Comparison of ENCODE assay signal across 24 mouse cellular contexts in the genomic region with DNA sequence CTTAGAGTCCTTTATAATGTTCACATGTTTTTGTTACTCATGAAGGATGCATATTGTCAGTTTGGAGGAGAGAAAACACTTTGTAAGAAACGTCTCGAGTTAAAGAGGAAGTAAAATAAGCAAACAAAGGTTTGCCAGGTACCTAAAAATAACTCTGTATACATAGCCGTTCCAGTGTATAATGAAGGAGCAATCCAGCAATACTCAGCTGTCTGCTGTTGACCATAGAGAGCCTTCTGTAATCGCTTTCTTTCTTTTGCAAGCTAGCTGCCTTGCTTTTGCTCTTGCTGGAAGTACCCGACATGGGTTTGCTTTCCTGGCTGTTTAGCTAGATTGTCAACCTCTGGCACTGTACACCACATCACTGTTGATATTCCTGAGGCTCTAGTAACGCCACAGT. TPM values are rescaled to one million over a fixed set of nuclear protein-coding genes. Genes with fewer than 3 reads are reported as not detected.
A peak's percentile ranks its signal among the peaks of the same experiment; 100 is the strongest.
DNase-seq lines count a peak whose midpoint lies in the region; ATAC-seq and TF ChIP-seq lines count a peak whose summit lies in the region.
"Had no signal": no experiment of that assay in that cellular context is flagged by ENCODE, and none has a peak within 500 bp of the region (broad histone marks: within the 10 kb centered on the region; RNA-seq: fewer than 3 reads in every experiment).

No protein-coding gene starts in this region.

- TF ChIP-seq POLR2A in myocyte (IDR thresholded peaks at IDR 0.05; ENCODE audit: insufficient read length, low read depth), result no peak

- no peak overlapping the region for H3K4me2 ChIP-seq in kidney, postnatal 0 days (ENCODE audit: low read length)
- no peak overlapping the region for H3K4me2 ChIP-seq in intestine, embryonic 16.5 days (ENCODE audit: low read depth, low read length)
- H3K4me2 ChIP-seq in myocyte (ENCODE audit: low read depth), result peak overlapping the region; percentile 5
- H3K4me2 ChIP-seq: heart, embryonic 11.5 days; liver, embryonic 12.5 days had no signal

- H3K27ac ChIP-seq in kidney, postnatal 0 days, result no peak overlapping the region
- H3K27ac ChIP-seq in intestine, embryonic 16.5 days (ENCODE audit: low read length), result no peak overlapping the region
- H3K27ac ChIP-seq: forebrain, embryonic 10.5 days; gastrocnemius, adult 2 months; hindbrain, postnatal 0 days; liver, embryonic 12.5 days; macrophage had no signal

- ATAC-seq in kidney, postnatal 0 days (replicated peaks; ENCODE audit: low FRiP score, low read depth), result no peak
- ATAC-seq in intestine, embryonic 16.5 days, result peak; percentile 80
- ATAC-seq: hindbrain, postnatal 0 days; liver, embryonic 12.5 days had no signal

- no peak overlapping the region for H3K9ac ChIP-seq in kidney, postnatal 0 days (ENCODE audit: low read depth, low read length)
- no peak overlapping the region for H3K9ac ChIP-seq in intestine, embryonic 16.5 days (ENCODE audit: low read depth, low read length)
- H3K9ac ChIP-seq: liver, embryonic 12.5 days had no signal

- no peaks in the 10 kb centered on the region for H3K36me3 ChIP-seq in kidney, postnatal 0 days (ENCODE audit: insufficient read depth, low read length)
- no peaks in the 10 kb centered on the region for H3K36me3 ChIP-seq in intestine, embryonic 16.5 days (ENCODE audit: control insufficient read depth, insufficient read depth, low read length)
- no peaks in the 10 kb centered on the region for H3K36me3 ChIP-seq in myocyte (ENCODE audit: control insufficient read depth, insufficient read depth)
- H3K36me3 ChIP-seq: forebrain, embryonic 10.5 days; liver, embryonic 12.5 days had no signal

- H3ac ChIP-seq in myocyte (ENCODE audit: control insufficient read depth, insufficient read length), result no peak overlapping the region

- no peaks in the 10 kb centered on the region for H3K27me3 ChIP-seq in kidney, postnatal 0 days (ENCODE audit: insufficient read depth, low read length)
- no peaks in the 10 kb centered on the region for H3K27me3 ChIP-seq in intestine, embryonic 16.5 days (replicated peaks; ENCODE audit: control insufficient read depth, insufficient read depth, low read length)
- H3K27me3 ChIP-seq in myocyte (ENCODE audit: control insufficient read depth, insufficient read depth, insufficient read length), result no peaks in the 10 kb centered on the region
- H3K27me3 ChIP-seq: liver, embryonic 12.5 days had no signal

- no peaks in the 10 kb centered on the region for H3K4me1 ChIP-seq in kidney, postnatal 0 days (replicated peaks; ENCODE audit: insufficient read depth, low read length)
- H3K4me1 ChIP-seq in intestine, embryonic 16.5 days (ENCODE audit: control insufficient read depth, insufficient read depth, low read length), result peaks cover 3% of the 10 kb centered on the region; the same call in 1 of the 2 replicates
- H3K4me1 ChIP-seq: liver, embryonic 12.5 days had no signal

- no peak for TF ChIP-seq CTCF in kidney, postnatal 0 days (IDR thresholded peaks at IDR 0.05; ENCODE audit: low read depth)

- H3K79me2 ChIP-seq in myocyte (ENCODE audit: control insufficient read depth, insufficient read depth), result no peaks in the 10 kb centered on the region

- peak; percentile 9 for DNase-seq in kidney, postnatal 0 days (ENCODE audit: low spot score)
- no peak for DNase-seq in kidney, adult 18-20 months
- DNase-seq in A20 (ENCODE audit: low read depth, low spot score), result peak; percentile 10
- DNase-seq in thymus, postnatal 0 days (ENCODE audit: low spot score), result no peak
- DNase-seq in layer of hippocampus, adult 9-11 months, result no peak
- DNase-seq: adrenal gland, postnatal 36 days; B cell, adult 2 months; cerebellum, adult 2 months; cerebellum, postnatal 36 days; gastrocnemius, adult 2 months; heart, postnatal 10 days; kidney, adult 8-10 months; kidney, postnatal 25 days; midbrain, embryonic 14.5 days; right cerebral cortex, postnatal 4 days had no signal

- H3K4me3 ChIP-seq in kidney, postnatal 0 days (replicated peaks; ENCODE audit: low read depth, low read length), result no peak overlapping the region
- H3K4me3 ChIP-seq in intestine, embryonic 16.5 days (ENCODE audit: low read length), result no peak overlapping the region
- H3K4me3 ChIP-seq in myocyte, result no peak overlapping the region
- H3K4me3 ChIP-seq: forebrain, embryonic 10.5 days; gastrocnemius, adult 2 months; liver, embryonic 12.5 days had no signal

- 50% methylated on average over 6 of the region's 6 CpGs for WGBS in kidney, postnatal 0 days
- WGBS in intestine, embryonic 16.5 days, result 21% methylated on average over 6 of the region's 6 CpGs

- no peaks in the 10 kb centered on the region for H3K9me3 ChIP-seq in kidney, postnatal 0 days (replicated peaks; ENCODE audit: low read length)
- no peaks in the 10 kb centered on the region for H3K9me3 ChIP-seq in intestine, embryonic 16.5 days (ENCODE audit: control insufficient read depth, low read length)
- H3K9me3 ChIP-seq: forebrain, embryonic 10.5 days; liver, embryonic 12.5 days had no signal

TF ChIP-seq in myocyte, 11 proteins besides CTCF, POLR2A, EP300 and RAD21:
- TF ChIP-seq MYOG (IDR thresholded peaks at IDR 0.05; ENCODE audit: control insufficient read depth in 1 of 3, insufficient read depth in 1 of 3, insufficient read length in 2 of 3, low read depth in 2 of 3), result no peak
- no peak for TF ChIP-seq E2F4 (IDR thresholded peaks at IDR 0.05; ENCODE audit: insufficient read depth)
- TF ChIP-seq REST (IDR thresholded peaks at IDR 0.05; ENCODE audit: insufficient read depth, insufficient read length), result no peak

RNA-seq across cellular contexts. Expression of gene Hdgfl1, which starts 48.6 kb away (rescaled TPM):
- polyA plus RNA-seq in kidney, postnatal 0 days (2015; fragmentation: Nextera tagmentation; extraction: Ambion mirVana), result not detected in 2 replicates
- polyA plus RNA-seq in intestine, embryonic 16.5 days (2015; fragmentation: Nextera tagmentation; extraction: Ambion mirVana), result not detected in 2 replicates
- not detected for polyA plus RNA-seq in myocyte (2012; fragmentation: generic; extraction: Trizol)
- polyA plus RNA-seq in thymus, postnatal 0 days (2015; fragmentation: Nextera tagmentation; extraction: Ambion mirVana), result not detected in 2 replicates
- polyA plus RNA-seq: cerebellum, adult 2 months; forebrain, embryonic 10.5 days; heart, embryonic 11.5 days; hindbrain, postnatal 0 days; limb, embryonic 11.5 days; liver, embryonic 12.5 days; macrophage; midbrain, embryonic 14.5 days; urinary bladder, adult 2 months had no signal

Comparison
In these comparisons a context has a peak if more than half of its experiments do, and no peak if none do; other contexts are left out.
1. DNase-seq: peak in kidney, postnatal 0 days (single experiment) and A20 (single experiment); none in kidney, adult 18-20 months (single experiment), thymus, postnatal 0 days (single experiment) and layer of hippocampus, adult 9-11 months (single experiment).